Mouse (Mus musculus): Measurements from ENCODE around the gene Zfp846. TPM values are rescaled to one million over a fixed set of nuclear protein-coding genes. Genes with fewer than 3 reads are reported as not detected.

The Zfp846 gene
- 9.0 and 9.8 TPM in 2 replicates for polyA plus RNA-seq (2014; fragmentation: Nextera tagmentation; extraction: Ambion mirVana)

DNA sequence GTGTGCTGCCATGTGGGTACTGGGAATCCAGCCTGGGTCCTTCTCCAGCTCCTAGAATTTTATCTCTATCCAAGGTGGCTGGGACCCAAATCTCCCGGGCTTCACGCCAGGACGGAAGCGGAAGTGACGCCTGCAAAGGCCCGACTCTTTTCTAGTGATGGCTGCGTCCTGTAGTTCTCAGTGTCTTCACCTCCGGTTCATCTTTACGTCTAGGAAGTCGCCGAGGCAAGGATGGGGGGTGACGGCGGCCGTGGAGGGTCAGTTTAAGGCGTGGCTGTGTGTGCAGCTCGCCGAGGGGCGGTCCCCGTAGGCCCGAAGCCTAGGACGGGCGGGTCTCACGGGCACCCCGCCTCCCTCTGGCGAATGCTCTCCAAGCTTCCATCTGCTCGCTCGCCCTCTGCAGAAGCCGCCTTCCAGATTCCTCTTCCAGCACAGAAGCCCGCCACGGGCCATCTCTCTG lies at the start of gene Zfp846:
Zfp846 (plus strand) TSS at position 117 of the 460 bp plus-strand sequence.
- Histone ChIP-seq H3K4me3 (ENCODE audit: low read depth, low read length) (peak within 1 kb of the TSS; percentile 65), H3K9me3 (replicated peaks; ENCODE audit: control insufficient read depth, low read length) (peaks cover 5% of the 10 kb centered on the region), H3K27me3 (ENCODE audit: control insufficient read depth, insufficient read depth, low read length) (peaks cover 8% of the 10 kb centered on the region; the same call in 1 of the 2 replicates), H3K9ac (ENCODE audit: low read depth, low read length) (peak within 1 kb of the TSS; percentile 79), H3K36me3 (ENCODE audit: control insufficient read depth, insufficient read depth, low read length) (no peaks in the 10 kb centered on the region; the same call in 1 of the 2 replicates), H3K27ac (ENCODE audit: low read depth, low read length) (peak within 1 kb of the TSS; percentile 57), H3K4me2 (peak within 1 kb of the TSS; percentile 62), H3K4me1 (ENCODE audit: control insufficient read depth, insufficient read depth, low read length) (no peaks in the 10 kb centered on the region)
- under 1% methylated on average over 30 of the region's 30 CpGs for WGBS (ENCODE audit: insufficient replicate concordance)
- peak; percentile 98 for ATAC-seq (replicated peaks; ENCODE audit: insufficient number of reproducible peaks, low FRiP score, low TSS enrichment)

GRCm38 (mm10) chr9:20534326-20534926 lies 46.7 kb upstream of the Zfp846 start:
- Histone ChIP-seq H3K27ac (ENCODE audit: low read depth, low read length) (no peak overlapping the region), H3K4me3 (ENCODE audit: low read depth, low read length) (no peak overlapping the region), H3K4me1 (ENCODE audit: control insufficient read depth, insufficient read depth, low read length) (no peaks in the 10 kb centered on the region), H3K4me2 (no peak overlapping the region), H3K9me3 (replicated peaks; ENCODE audit: control insufficient read depth, low read length) (no peaks in the 10 kb centered on the region), H3K27me3 (ENCODE audit: control insufficient read depth, insufficient read depth, low read length) (no peaks in the 10 kb centered on the region), H3K9ac (ENCODE audit: low read depth, low read length) (no peak overlapping the region), H3K36me3 (ENCODE audit: control insufficient read depth, insufficient read depth, low read length) (no peaks in the 10 kb centered on the region)
- no peak for ATAC-seq (replicated peaks; ENCODE audit: insufficient number of reproducible peaks, low FRiP score, low TSS enrichment)
- 75% methylated on average over 8 of the region's 8 CpGs for WGBS (ENCODE audit: insufficient replicate concordance)

- no peak overlapping the region for H3K4me2 ChIP-seq
- H3K36me3 ChIP-seq (ENCODE audit: control insufficient read depth, insufficient read depth, low read length) = no peaks in the 10 kb centered on the region
- H3K9me3 ChIP-seq (replicated peaks; ENCODE audit: control insufficient read depth, low read length) = no peaks in the 10 kb centered on the region
- no peak overlapping the region for H3K27ac ChIP-seq (ENCODE audit: low read depth, low read length)
- H3K9ac ChIP-seq (ENCODE audit: low read depth, low read length) = no peak overlapping the region
- H3K4me1 ChIP-seq (ENCODE audit: control insufficient read depth, insufficient read depth, low read length) = no peaks in the 10 kb centered on the region
- no peak for ATAC-seq (replicated peaks; ENCODE audit: insufficient number of reproducible peaks, low FRiP score, low TSS enrichment)
- 82% methylated on average over 2 of the region's 2 CpGs for WGBS (ENCODE audit: insufficient replicate concordance)
- H3K4me3 ChIP-seq (ENCODE audit: low read depth, low read length) = no peak overlapping the region
- H3K27me3 ChIP-seq (ENCODE audit: control insufficient read depth, insufficient read depth, low read length) = no peaks in the 10 kb centered on the region
These were observed 44.5 kb upstream of the Zfp846 start for GRCm38 (mm10) chr9:20536598-20536997.

DNA sequence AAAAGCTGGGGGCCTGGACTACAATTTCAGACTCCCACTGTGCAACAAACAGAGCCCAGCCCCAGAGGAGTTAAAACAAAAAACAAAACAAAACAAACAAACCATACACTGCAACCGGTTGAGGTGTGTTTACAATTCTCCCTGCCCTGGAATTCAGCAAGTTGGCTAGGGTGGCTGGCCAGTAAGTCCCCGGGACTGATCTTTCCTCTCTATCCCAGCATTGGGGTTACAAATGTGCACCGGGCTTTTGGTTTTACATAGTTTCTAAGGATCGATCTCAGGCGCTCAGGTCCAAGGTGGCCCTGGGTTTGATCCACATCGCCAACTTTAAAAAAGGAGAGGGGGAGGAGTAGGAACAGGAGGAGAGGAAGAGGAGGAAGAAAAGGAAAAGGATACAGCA lies 37.6 kb upstream of the Zfp846 start:
- H3K4me2 ChIP-seq = no peak overlapping the region
- H3K36me3 ChIP-seq (ENCODE audit: control insufficient read depth, insufficient read depth, low read length) = no peaks in the 10 kb centered on the region
- no peak overlapping the region for H3K4me3 ChIP-seq (ENCODE audit: low read depth, low read length)
- no peaks in the 10 kb centered on the region for H3K4me1 ChIP-seq (ENCODE audit: control insufficient read depth, insufficient read depth, low read length)
- H3K27ac ChIP-seq (ENCODE audit: low read depth, low read length) = no peak overlapping the region
- 27% methylated on average over 6 of the region's 6 CpGs for WGBS (ENCODE audit: insufficient replicate concordance)
- ATAC-seq (replicated peaks; ENCODE audit: insufficient number of reproducible peaks, low FRiP score, low TSS enrichment) = no peak
- no peaks in the 10 kb centered on the region for H3K27me3 ChIP-seq (ENCODE audit: control insufficient read depth, insufficient read depth, low read length)
- no peaks in the 10 kb centered on the region for H3K9me3 ChIP-seq (replicated peaks; ENCODE audit: control insufficient read depth, low read length)
- H3K9ac ChIP-seq (ENCODE audit: low read depth, low read length) = no peak overlapping the region

DNA sequence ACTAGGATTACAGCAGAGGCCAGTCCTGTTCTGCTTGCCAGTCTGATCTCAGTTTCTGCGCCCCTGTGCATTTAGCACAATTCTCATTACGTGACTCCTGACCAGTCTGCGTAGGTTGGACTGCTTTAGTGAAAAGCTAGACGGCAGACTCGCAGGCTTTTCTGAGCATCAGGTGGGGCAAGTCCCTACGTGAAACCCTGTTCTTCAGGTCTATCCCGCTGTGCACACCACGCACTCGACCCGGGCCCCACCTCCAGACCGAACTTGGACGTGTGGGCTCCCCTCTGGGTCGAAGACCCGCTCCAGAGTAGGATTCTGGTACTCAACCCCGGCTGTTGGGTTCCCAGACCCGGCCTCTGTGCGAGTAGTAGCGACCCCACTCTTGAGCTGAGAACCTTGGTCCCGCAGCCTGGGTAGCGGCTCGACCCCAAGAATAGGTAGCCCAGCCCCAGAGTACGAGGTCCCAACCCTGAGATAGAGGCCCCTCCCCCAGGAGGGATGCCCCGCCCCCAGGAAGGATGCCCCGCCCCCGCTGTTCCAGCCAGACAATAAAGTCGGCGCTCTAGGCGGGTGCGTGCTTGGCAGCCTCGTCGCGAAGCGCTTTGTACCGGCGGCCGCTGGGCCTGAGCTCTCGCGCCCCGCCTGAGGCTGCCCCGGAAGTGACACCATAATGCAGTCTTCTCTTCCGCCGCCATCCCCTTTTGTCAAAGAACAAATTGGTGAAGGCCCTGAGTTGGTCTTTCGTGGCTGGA lies 36.8 kb upstream of the Zfp846 start:
- peak overlapping the region; percentile 42 for H3K4me3 ChIP-seq (ENCODE audit: low read depth, low read length)
- H3K9me3 ChIP-seq (replicated peaks; ENCODE audit: control insufficient read depth, low read length) = no peaks in the 10 kb centered on the region
- H3K27ac ChIP-seq (ENCODE audit: low read depth, low read length) = peak overlapping the region; percentile 81
- WGBS (ENCODE audit: insufficient replicate concordance) = 2% methylated on average over 43 of the region's 43 CpGs
- no peaks in the 10 kb centered on the region for H3K27me3 ChIP-seq (ENCODE audit: control insufficient read depth, insufficient read depth, low read length)
- peak overlapping the region; percentile 75 for H3K4me2 ChIP-seq
- peak; percentile 90 for ATAC-seq (replicated peaks; ENCODE audit: insufficient number of reproducible peaks, low FRiP score, low TSS enrichment)
- H3K4me1 ChIP-seq (ENCODE audit: control insufficient read depth, insufficient read depth, low read length) = no peaks in the 10 kb centered on the region
- H3K9ac ChIP-seq (ENCODE audit: low read depth, low read length) = peak overlapping the region; percentile 73
- no peaks in the 10 kb centered on the region for H3K36me3 ChIP-seq (ENCODE audit: control insufficient read depth, insufficient read depth, low read length)

- H3K36me3 ChIP-seq (ENCODE audit: control insufficient read depth, insufficient read depth, low read length) = no peaks in the 10 kb centered on the region
- peak overlapping the region; percentile 42 for H3K4me3 ChIP-seq (ENCODE audit: low read depth, low read length)
- no peaks in the 10 kb centered on the region for H3K9me3 ChIP-seq (replicated peaks; ENCODE audit: control insufficient read depth, low read length)
- H3K9ac ChIP-seq (ENCODE audit: low read depth, low read length) = peak overlapping the region; percentile 73
- peak overlapping the region; percentile 75 for H3K4me2 ChIP-seq
- WGBS (ENCODE audit: insufficient replicate concordance) = 14% methylated on average over 8 of the region's 8 CpGs
- ATAC-seq (replicated peaks; ENCODE audit: insufficient number of reproducible peaks, low FRiP score, low TSS enrichment) = no peak
- H3K4me1 ChIP-seq (ENCODE audit: control insufficient read depth, insufficient read depth, low read length) = no peaks in the 10 kb centered on the region
- no peaks in the 10 kb centered on the region for H3K27me3 ChIP-seq (ENCODE audit: control insufficient read depth, insufficient read depth, low read length)
- H3K27ac ChIP-seq (ENCODE audit: low read depth, low read length) = peak overlapping the region; percentile 81
These were observed 35.9 kb upstream of the Zfp846 start for GRCm38 (mm10) chr9:20545151-20545550.

GRCm38 (mm10) chr9:20551781-20552275 lies 29.3 kb upstream of the Zfp846 start:
- no peak overlapping the region for H3K4me2 ChIP-seq
- 56% methylated on average over 5 of the region's 5 CpGs for WGBS (ENCODE audit: insufficient replicate concordance)
- H3K27ac ChIP-seq (ENCODE audit: low read depth, low read length) = no peak overlapping the region
- H3K9ac ChIP-seq (ENCODE audit: low read depth, low read length) = no peak overlapping the region
- H3K9me3 ChIP-seq (replicated peaks; ENCODE audit: control insufficient read depth, low read length) = no peaks in the 10 kb centered on the region
- ATAC-seq (replicated peaks; ENCODE audit: insufficient number of reproducible peaks, low FRiP score, low TSS enrichment) = no peak
- no peaks in the 10 kb centered on the region for H3K27me3 ChIP-seq (ENCODE audit: control insufficient read depth, insufficient read depth, low read length)
- H3K4me3 ChIP-seq (ENCODE audit: low read depth, low read length) = no peak overlapping the region
- no peaks in the 10 kb centered on the region for H3K36me3 ChIP-seq (ENCODE audit: control insufficient read depth, insufficient read depth, low read length)
- H3K4me1 ChIP-seq (ENCODE audit: control insufficient read depth, insufficient read depth, low read length) = no peaks in the 10 kb centered on the region

DNA sequence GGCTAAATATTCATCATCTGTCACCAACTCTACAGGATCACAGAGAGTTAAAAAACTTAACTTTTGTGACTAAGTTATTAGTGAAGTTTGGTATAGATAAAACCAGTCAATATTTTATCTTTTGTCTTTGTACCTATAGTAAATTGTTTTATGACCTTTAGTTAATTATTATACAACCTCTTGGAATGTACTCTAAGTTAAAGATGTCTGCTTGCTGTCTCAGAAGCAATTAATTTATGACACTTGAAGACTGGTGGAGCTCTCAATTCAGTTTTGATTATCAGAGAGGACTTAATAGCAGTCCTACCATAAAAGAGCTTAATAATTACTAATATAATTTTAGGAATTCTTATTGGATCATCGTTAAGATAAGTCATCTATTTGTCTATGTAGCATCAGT lies 28.4 kb upstream of the Zfp846 start:
- no peak for ATAC-seq (replicated peaks; ENCODE audit: insufficient number of reproducible peaks, low FRiP score, low TSS enrichment)
- Histone ChIP-seq H3K9ac (ENCODE audit: low read depth, low read length) (no peak overlapping the region), H3K36me3 (ENCODE audit: control insufficient read depth, insufficient read depth, low read length) (no peaks in the 10 kb centered on the region), H3K27me3 (ENCODE audit: control insufficient read depth, insufficient read depth, low read length) (no peaks in the 10 kb centered on the region), H3K9me3 (replicated peaks; ENCODE audit: control insufficient read depth, low read length) (no peaks in the 10 kb centered on the region), H3K4me2 (no peak overlapping the region), H3K4me1 (ENCODE audit: control insufficient read depth, insufficient read depth, low read length) (no peaks in the 10 kb centered on the region), H3K4me3 (ENCODE audit: low read depth, low read length) (no peak overlapping the region), H3K27ac (ENCODE audit: low read depth, low read length) (no peak overlapping the region)
- WGBS (ENCODE audit: insufficient replicate concordance) = 58% methylated on average over 1 of the region's 1 CpGs
